Mouse (Mus musculus) kidney, adult 2 months (tissue): ENCODE data around the gene Mpzl3. TPM values are rescaled to one million over a fixed set of nuclear protein-coding genes. Genes with fewer than 3 reads are reported as not detected.
"Not testable (repeated sequence)": the region's sequence is repeated elsewhere in the genome, so short reads cannot be mapped to it uniquely, and the experiment has no call there.

Experiments
- DNase-seq: peaks from one replicate; pipeline ENCODE4 v3.0.0; 2021
- H3K27ac ChIP-seq: fragments of 200-500 bp; 2 replicates; pipeline ENCODE4 v1.5.1; 2012; ENCODE audit warnings: low read depth, low read length, control low read depth, inconsistent platforms; ENCODE audit not compliant: insufficient read depth
- H3K27me3 ChIP-seq: fragments of 200-500 bp; replicated peaks from 2 replicates; pipeline ENCODE4 v1.6.1; 2012; ENCODE audit warnings: mild to moderate bottlenecking, moderate library complexity, low read length, inconsistent platforms; ENCODE audit not compliant: control insufficient read depth, insufficient read depth
- H3K36me3 ChIP-seq: fragments of 200-500 bp; 2 replicates; pipeline ENCODE4 v1.6.1; 2012; ENCODE audit warnings: mild to moderate bottlenecking, moderate library complexity, low read length, inconsistent platforms; ENCODE audit not compliant: control insufficient read depth, insufficient read depth
- H3K4me1 ChIP-seq: fragments of 200-500 bp; 2 replicates; pipeline ENCODE4 v1.6.1; 2011; ENCODE audit warnings: low read length; ENCODE audit not compliant: control insufficient read depth, insufficient read depth
- H3K4me3 ChIP-seq: fragments of 200-500 bp; 2 replicates; pipeline ENCODE4 v1.5.1; 2011; ENCODE audit warnings: mild to moderate bottlenecking, low read depth, low read length, control low read depth; ENCODE audit not compliant: insufficient read depth
- CTCF ChIP-seq: fragments of 200-500 bp; conservative IDR thresholded peaks from 2 replicates; pipeline ENCODE4 v1.5.1; 2011; ENCODE audit warnings: low read depth, mild to moderate bottlenecking, control low read depth, low read length, moderate library complexity, mixed read lengths; ENCODE audit not compliant: insufficient read depth, insufficient read length
- POLR2A ChIP-seq: fragments of 200-500 bp; IDR thresholded peaks from one replicate; pipeline ENCODE4 v1.6.1; 2011; ENCODE audit warnings: low read depth, low read length, control low read depth
- WGBS: fragments of 180-500 bp; shearing (Covaris S2); methylation state at CpG from one replicate; pipeline ENCODE4 v1.1.7; 2018; 5-methylcytosine and 5-hydroxymethylcytosine counted together
- polyA plus RNA-seq: library from polyadenylated mRNA; depleted of rRNA; stranded (reverse); fragments of >200 nt; gene quantifications from 2 replicates; pipeline ENCODE4 v1.2.3, GENCODE M21; 2012

The Mpzl3 gene
- polyA plus RNA-seq, 1 experiment = 2.6 TPM

DNA sequence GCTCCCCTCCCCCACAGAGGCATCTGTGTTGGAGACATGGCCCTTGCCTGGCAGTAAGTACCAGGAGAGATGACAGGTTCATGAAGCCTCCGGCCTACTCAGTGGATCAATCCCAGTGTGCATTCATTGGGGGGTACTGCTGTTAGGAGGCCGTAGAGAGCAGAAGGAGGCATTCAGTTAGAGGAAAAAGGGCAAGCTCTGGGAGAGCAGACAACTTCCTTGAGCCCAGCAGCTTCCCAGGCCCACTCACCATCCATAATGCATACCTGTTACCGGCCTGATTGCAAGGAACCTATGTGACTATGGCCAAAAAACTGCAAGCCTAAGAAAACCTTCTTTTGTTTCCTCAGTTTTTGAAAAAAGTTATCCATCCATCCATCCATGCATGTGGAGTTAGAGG is 20.5 kb upstream of the Mpzl3 start:
- WGBS = 88% methylated on average over 3 of the region's 3 CpGs

DNA sequence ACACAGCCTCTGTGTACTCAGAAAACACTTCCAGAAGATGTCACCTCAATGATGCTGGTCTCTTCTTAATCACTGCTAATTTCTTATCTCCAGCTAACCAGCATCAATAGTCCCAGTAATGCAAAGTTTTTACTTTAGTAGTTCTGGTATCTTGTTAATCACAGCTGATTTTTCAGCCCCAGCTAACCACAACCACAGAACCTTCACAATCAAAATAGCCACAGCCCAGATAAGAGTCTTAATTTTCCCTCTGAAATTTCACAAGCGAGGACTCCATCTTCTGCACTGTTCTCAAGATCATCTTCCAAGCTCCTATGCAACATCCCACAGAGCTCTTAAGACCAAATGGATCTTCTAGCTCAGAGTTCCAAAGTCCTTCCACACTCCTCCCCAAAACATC is 17.2 kb upstream of the Mpzl3 start:
- not testable (repeated sequence) for H3K27ac ChIP-seq, DNase-seq, H3K36me3 ChIP-seq, H3K27me3 ChIP-seq, H3K4me3 ChIP-seq
- WGBS = 87% methylated on average over 1 of the region's 1 CpGs
- peaks cover 14% of the 10 kb centered on the region for H3K4me1 ChIP-seq

More for the DNA sequence above, 20.5 kb upstream of the Mpzl3 start:
- DNase-seq = no peak
- H3K4me1 ChIP-seq = no peaks in the 10 kb centered on the region
- TF ChIP-seq POLR2A (no peak), CTCF (no peak)
- no peaks in the 10 kb centered on the region for H3K36me3 ChIP-seq
- no peak overlapping the region for H3K27ac ChIP-seq
- H3K27me3 ChIP-seq = no peaks in the 10 kb centered on the region
- H3K4me3 ChIP-seq = no peak overlapping the region

DNA sequence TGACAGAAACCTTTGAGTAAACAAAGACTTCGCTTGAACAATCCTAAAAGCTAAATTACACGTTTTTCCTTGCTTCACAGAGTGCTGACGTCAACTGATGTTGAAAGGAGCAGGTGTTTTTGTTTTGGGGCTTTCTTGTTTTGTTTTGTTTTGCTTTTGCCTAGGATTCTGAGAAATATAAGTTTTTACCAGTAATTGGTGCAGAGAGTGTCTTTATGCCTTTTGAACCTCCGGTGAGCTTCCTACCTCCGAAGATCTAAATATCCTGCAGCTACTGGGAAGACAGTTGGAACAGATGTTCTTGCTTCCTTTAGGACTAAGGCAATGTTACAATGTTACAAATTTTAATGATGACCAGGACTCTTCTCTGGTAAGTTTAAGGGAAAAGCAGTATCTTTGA is 15.5 kb upstream of the Mpzl3 start, which contains the start of gene Mpzl2:
Gene Mpzl2 (plus strand): TSS at position 301 of the 400 bp plus-strand sequence.
- Histone ChIP-seq H3K27ac (peak within 1 kb of the TSS; percentile 32; the same call in 1 of the 2 replicates), H3K4me3 (0 out of 2 replicates have a peak within 1 kb of the TSS, but pooled peaks have one; percentile 16), H3K27me3 (no peaks in the 10 kb centered on the region), H3K36me3 (no peaks in the 10 kb centered on the region), H3K4me1 (peaks cover 17% of the 10 kb centered on the region)
- WGBS = 72% methylated on average over 5 of the region's 5 CpGs
- TF ChIP-seq POLR2A = no peak
- TF ChIP-seq CTCF = no peak
- no peak for DNase-seq

- Histone ChIP-seq H3K36me3 (no peaks in the 10 kb centered on the region), H3K27ac (peak overlapping the region; percentile 32; the same call in 1 of the 2 replicates), H3K4me1 (peaks cover 17% of the 10 kb centered on the region), H3K4me3 (peak overlapping the region; percentile 16; the same call in 1 of the 2 replicates), H3K27me3 (no peaks in the 10 kb centered on the region)
- peak; percentile 38 for DNase-seq
- TF ChIP-seq POLR2A = no peak
- TF ChIP-seq CTCF = no peak
- 11% methylated on average over 14 of the region's 14 CpGs for WGBS
These were observed 14.7 kb upstream of the Mpzl3 start for GRCm38 (mm10) chr9:45040066-45040845.

GRCm38 (mm10) chr9:45041131-45041838 is 13.7 kb upstream of the Mpzl3 start:
- Histone ChIP-seq H3K27ac (peak overlapping the region; percentile 37; the same call in 1 of the 2 replicates), H3K4me1 (peaks cover 17% of the 10 kb centered on the region), H3K27me3 (no peaks in the 10 kb centered on the region), H3K4me3 (no peak overlapping the region; the same call in 1 of the 2 replicates), H3K36me3 (no peaks in the 10 kb centered on the region)
- DNase-seq = peak; percentile 69
- 20% methylated on average over 17 of the region's 17 CpGs for WGBS
- TF ChIP-seq POLR2A = no peak

DNA sequence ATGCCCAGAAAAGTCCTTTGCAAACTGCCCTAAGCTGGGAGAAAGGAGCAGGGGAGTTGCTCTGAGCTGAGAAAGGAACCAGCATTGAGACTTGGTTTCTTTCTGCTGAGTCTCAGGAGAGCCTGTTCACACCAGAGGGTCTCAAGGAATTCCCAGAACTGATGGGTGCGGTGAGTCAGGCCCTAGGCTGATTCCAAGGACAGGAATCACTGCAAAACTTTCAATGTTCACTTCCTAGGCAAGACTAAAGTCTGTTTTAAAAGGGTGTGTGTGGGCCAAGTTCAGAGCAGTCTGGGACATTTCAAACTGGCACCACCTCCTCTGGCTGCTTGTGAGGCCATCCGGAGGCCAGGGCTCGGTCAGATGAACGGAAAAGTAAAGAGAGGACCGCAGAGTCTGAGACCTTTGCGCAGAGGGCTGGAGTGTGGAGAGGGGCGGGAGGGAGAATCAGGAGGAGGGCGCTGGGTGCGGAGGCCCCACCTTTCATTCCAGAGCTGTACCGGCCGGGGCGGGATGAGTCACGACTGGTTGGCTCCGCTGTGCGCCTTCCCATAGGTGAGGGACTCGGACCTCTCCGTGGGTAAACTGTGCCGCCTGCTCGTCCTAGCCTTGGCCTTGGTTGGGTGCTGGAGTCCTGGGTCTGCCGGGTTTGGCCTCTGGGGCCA is 12.8 kb upstream of the Mpzl3 start:
- 3% methylated on average over 20 of the region's 20 CpGs for WGBS

DNA sequence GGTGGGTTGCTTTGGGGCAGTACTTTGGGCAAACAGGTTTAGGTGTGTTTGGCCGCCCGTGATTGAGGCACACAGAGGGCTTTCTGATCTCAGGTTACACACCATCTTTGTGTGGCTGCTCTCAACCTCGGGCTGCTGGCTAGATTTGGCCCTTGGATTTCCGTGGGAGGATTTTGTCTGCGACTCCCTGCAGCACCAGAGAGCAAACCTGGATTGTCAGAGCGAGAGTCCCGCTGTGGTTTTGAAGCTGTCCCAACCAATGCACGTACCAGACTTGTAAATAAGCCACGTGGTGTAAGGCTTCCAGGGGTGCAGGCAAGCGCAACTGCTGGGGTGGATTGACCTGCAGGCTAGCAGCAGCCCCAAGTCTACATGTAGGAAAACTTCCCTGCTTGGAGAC is 12.0 kb upstream of the Mpzl3 start:
- Histone ChIP-seq H3K36me3 (no peaks in the 10 kb centered on the region), H3K4me3 (peak overlapping the region; percentile 51), H3K27ac (peak overlapping the region; percentile 63; the same call in 1 of the 2 replicates), H3K27me3 (no peaks in the 10 kb centered on the region), H3K4me1 (peaks cover 17% of the 10 kb centered on the region)
- peak; percentile 67 for DNase-seq
- 2% methylated on average over 10 of the region's 10 CpGs for whole genome bisulfite sequencing
- TF ChIP-seq POLR2A = no peak
- no peak for TF ChIP-seq CTCF

More for the DNA sequence above, 12.8 kb upstream of the Mpzl3 start:
- Histone ChIP-seq H3K27me3 (no peaks in the 10 kb centered on the region), H3K4me3 (peak overlapping the region; percentile 51), H3K27ac (peak overlapping the region; percentile 63; the same call in 1 of the 2 replicates), H3K4me1 (peaks cover 17% of the 10 kb centered on the region), H3K36me3 (no peaks in the 10 kb centered on the region)
- TF ChIP-seq POLR2A (no peak), CTCF (no peak)
- DNase-seq = peak; percentile 91
